Mouse (Mus musculus): Measurements from ENCODE around the gene Cntrob. TPM values are rescaled to one million over a fixed set of nuclear protein-coding genes. Genes with fewer than 3 reads are reported as not detected.
A peak's percentile ranks its signal among the peaks of the same experiment; 100 is the strongest.

Gene Cntrob
- total and polyA plus RNA-seq, 3 experiments = 16.5 to 38.3 TPM; not detected in 1

DNA sequence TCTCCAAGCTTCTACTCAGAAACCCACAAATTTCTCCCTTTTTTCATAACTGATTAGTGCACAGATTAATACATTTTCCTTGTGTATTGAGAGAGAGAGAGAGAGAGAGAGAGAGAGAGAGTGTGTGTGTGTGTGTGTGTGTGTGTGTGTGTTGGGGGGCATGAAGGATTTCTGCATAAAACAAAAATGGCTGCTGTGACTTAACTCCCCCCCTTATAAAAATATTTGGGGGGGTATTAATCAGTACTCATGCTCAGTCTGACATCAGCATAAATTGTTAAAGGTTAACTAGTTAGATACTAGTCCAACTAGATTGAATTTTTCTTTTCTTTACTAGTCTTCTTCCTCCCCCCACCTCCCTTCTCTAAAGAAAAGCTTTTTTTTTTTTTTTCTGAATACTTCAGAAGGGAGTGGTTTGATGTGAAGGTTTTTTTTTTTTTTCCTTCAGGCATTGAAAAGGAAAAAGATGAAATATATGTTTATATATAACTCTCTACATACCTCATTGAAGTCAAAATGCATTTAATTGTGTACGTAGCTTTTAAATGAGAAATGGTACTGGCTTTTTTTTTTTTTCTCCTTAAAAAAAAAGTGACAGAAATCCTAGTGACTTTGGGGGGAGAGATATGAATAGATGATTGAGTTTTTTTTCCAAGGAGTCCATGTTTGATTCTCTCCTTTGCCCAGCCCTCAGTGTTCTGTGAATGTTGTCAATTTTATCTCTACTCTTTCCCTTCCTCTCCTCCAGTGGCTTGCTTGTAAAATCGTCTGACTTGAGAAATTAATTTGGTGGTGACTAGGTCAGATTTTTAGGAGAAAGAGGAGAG is 46.6 kb upstream of the Cntrob start (continued):
- 0 out of 2 replicates have a peak, but pooled peaks have one; percentile 41 for TF ChIP-seq ETS1 (IDR thresholded peaks at IDR 0.05; ENCODE audit: low read depth, low read length)

DNA sequence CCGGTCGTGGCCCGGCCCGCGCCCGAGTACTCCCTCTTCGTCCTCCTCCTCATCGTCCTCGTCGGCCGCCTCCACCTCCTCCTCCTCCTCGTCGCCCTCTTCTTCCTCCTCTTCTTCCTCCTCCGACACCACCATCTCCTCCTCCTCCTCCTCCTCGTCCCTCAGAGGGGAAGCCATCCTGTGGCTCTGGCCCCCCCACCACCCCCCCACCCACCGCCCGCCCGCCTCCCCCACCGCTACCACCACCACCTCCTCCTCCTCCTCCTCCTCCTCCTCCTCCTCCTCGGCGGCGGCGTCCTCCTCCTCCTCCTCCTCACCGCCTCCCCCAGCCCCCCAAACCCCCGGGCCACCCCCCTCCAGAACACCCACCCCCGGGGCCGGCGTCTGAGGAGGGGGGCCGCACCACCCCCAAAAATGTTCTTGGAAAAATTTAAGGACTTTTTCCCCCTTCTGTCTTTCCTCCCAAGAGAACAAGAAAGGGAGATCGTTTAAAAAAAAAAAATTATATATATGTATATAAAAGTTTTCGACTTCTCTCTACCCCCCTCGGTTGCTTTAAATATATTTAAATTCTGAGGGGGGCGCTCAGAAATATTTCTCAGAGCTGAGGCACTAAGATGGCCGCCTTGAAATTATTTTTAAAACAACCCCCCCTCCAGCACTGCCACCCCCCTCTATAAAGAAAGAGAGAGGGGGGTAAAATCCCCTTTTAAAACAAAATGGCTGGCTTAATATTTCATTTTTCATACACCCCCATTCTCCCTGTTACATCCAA is 45.8 kb upstream of the Cntrob start, which contains the start of gene Chd3:
Gene Chd3, minus strand, starts transcription at position 192 of the 775 bp plus-strand sequence.
- peaks cover 0 to 26% of the 10 kb centered on the region in 2 experiments; a peak in 2 of 4 replicates for H3K36me3 ChIP-seq (ENCODE audit: control insufficient read depth in 1 of 2, insufficient read depth in 2 of 2, low read length in 2 of 2)
- H3K4me3 ChIP-seq (ENCODE audit: control insufficient read depth in 1 of 2, insufficient read depth in 1 of 2, low read depth in 2 of 2, low read length in 2 of 2) = peak within 1 kb of the TSS; percentile 63 to 76
- peak; percentile 44 for DNase-seq (ENCODE audit: low read depth, low spot score)
- H3K9me3 ChIP-seq (replicated peaks; ENCODE audit: insufficient read depth, low read length) = no peaks in the 10 kb centered on the region
- H3K27ac ChIP-seq (ENCODE audit: control insufficient read depth, low read depth, low read length) = peak within 1 kb of the TSS; percentile 45
- peaks cover 15% of the 10 kb centered on the region for H3K79me2 ChIP-seq (ENCODE audit: control insufficient read depth, insufficient read depth, low read length, poor library complexity)
- H3K4me1 ChIP-seq (ENCODE audit: control insufficient read depth in 1 of 2, insufficient read depth in 2 of 2, low read length in 2 of 2) = peaks cover 13 to 43% of the 10 kb centered on the region in 2 experiments
- TF ChIP-seq MAZ (IDR thresholded peaks at IDR 0.05; ENCODE audit: low read depth, low read length) (peak; percentile 67), GABPA (IDR thresholded peaks at IDR 0.05; ENCODE audit: low read depth, low read length) (no peak), ZMIZ1 (IDR thresholded peaks at IDR 0.05; ENCODE audit: low read depth, low read length) (0 out of 2 replicates have a peak, but pooled peaks have one; percentile 28), TCF12 (IDR thresholded peaks at IDR 0.05; ENCODE audit: low read depth, low read length) (no peak), SIN3A (IDR thresholded peaks at IDR 0.05; ENCODE audit: low read length) (peak; percentile 2; the same call in 1 of the 2 replicates), ELF1 (IDR thresholded peaks at IDR 0.05; ENCODE audit: low read depth, low read length) (no peak), NELFE (IDR thresholded peaks at IDR 0.05; ENCODE audit: low read depth, low read length) (0 out of 2 replicates have a peak, but pooled peaks have one; percentile 2), CHD1 (IDR thresholded peaks at IDR 0.05; ENCODE audit: low read depth, low read length) (peak; percentile 36; the same call in 1 of the 2 replicates), RCOR1 (IDR thresholded peaks at IDR 0.05; ENCODE audit: low read depth, low read length) (peak; percentile 50; the same call in 1 of the 2 replicates), TBP (IDR thresholded peaks at IDR 0.05; ENCODE audit: low read depth, low read length) (0 out of 2 replicates have a peak, but pooled peaks have one; percentile 20)
- no peaks in the 10 kb centered on the region for H3K27me3 ChIP-seq (ENCODE audit: control insufficient read depth in 1 of 2, insufficient read depth in 2 of 2, low read length in 2 of 2)
- peak within 1 kb of the TSS; percentile 88 for H3K9ac ChIP-seq (ENCODE audit: control insufficient read depth, low read depth, low read length, poor library complexity, severe bottlenecking)

DNA sequence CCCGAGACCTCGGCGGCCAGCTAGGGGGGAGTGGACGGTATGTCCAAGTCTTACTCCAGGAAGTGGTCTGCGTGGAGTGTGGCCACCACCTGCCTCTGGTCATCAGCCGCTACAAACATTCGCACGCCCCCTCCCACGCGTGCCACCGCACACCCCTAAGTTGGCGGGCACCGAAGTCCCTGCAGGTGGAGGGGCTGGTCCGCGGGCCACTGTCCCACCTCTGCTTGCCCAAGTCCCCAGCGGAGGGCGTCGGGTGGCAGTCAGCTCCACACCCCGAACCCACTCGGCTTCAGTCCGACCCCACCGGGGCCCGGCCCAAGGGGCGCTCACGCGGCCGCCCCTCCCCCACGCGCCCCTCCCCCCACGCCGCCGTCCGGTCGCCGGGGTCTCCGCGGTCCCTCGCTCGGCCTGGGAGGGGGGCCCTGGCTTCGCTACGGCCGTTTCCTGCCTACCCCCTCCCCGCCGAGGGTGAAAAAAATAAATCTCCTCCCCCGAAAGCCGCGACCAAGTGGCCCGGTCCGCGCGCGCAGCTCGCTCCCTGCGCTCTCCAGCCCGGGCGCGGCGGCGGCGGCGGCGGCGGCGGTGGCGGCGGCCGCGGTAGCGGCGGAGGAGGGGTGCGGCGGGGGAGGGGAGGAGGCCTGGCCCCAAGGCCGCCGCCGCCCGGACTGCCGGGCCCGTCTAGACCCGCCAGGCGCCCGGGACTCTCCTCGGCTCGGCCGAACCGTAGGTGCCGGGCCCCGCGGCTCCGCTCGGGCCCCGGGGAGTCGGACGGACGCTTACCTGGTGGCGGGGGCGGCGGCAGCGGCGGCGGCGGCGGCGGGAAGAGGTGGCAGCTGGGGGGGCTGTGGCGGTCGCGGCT is 45.0 kb upstream of the Cntrob start:
- peak overlapping the region; percentile 45 for H3K27ac ChIP-seq (ENCODE audit: control insufficient read depth, low read depth, low read length)
- peaks cover 15% of the 10 kb centered on the region for H3K79me2 ChIP-seq (ENCODE audit: control insufficient read depth, insufficient read depth, low read length, poor library complexity)
- H3K27me3 ChIP-seq (ENCODE audit: control insufficient read depth in 1 of 2, insufficient read depth in 2 of 2, low read length in 2 of 2) = no peaks in the 10 kb centered on the region
- H3K9me3 ChIP-seq (replicated peaks; ENCODE audit: insufficient read depth, low read length) = no peaks in the 10 kb centered on the region
- H3K36me3 ChIP-seq (ENCODE audit: control insufficient read depth in 1 of 2, insufficient read depth in 2 of 2, low read length in 2 of 2) = peaks cover 0 to 24% of the 10 kb centered on the region in 2 experiments; a peak in 2 of 4 replicates
- H3K4me3 ChIP-seq (ENCODE audit: control insufficient read depth in 1 of 2, insufficient read depth in 1 of 2, low read depth in 2 of 2, low read length in 2 of 2) = peak overlapping the region; percentile 50 to 76
- DNase-seq (ENCODE audit: low read depth, low spot score) = peak; percentile 49
- H3K9ac ChIP-seq (ENCODE audit: control insufficient read depth, low read depth, low read length, poor library complexity, severe bottlenecking) = peak overlapping the region; percentile 88
- H3K4me1 ChIP-seq (ENCODE audit: control insufficient read depth in 1 of 2, insufficient read depth in 2 of 2, low read length in 2 of 2) = peaks cover 13 to 43% of the 10 kb centered on the region in 2 experiments
- TF ChIP-seq MAFK (IDR thresholded peaks at IDR 0.05; ENCODE audit: borderline replicate concordance, low read depth, low read length) (no peak), SMC3 (IDR thresholded peaks at IDR 0.05; ENCODE audit: low read depth, low read length) (no peak), ZC3H11A (IDR thresholded peaks at IDR 0.05; ENCODE audit: low read depth, low read length) (no peak), ELF1 (IDR thresholded peaks at IDR 0.05; ENCODE audit: low read depth, low read length) (no peak), POLR2AphosphoS2 (IDR thresholded peaks at IDR 0.05; ENCODE audit: low read length) (no peak), TCF12 (IDR thresholded peaks at IDR 0.05; ENCODE audit: low read depth, low read length) (0 out of 2 replicates have a peak, but pooled peaks have one; percentile 4), NRF1 (IDR thresholded peaks at IDR 0.05; ENCODE audit: insufficient read depth, low read depth, low read length, poor library complexity, severe bottlenecking) (peak; percentile 29; the same call in 1 of the 2 replicates), ZMIZ1 (IDR thresholded peaks at IDR 0.05; ENCODE audit: low read depth, low read length) (0 out of 2 replicates have a peak, but pooled peaks have one; percentile 33), TBP (IDR thresholded peaks at IDR 0.05; ENCODE audit: low read depth, low read length) (no peak), USF1 (IDR thresholded peaks at IDR 0.05; ENCODE audit: low read depth, low read length) (no peak), GABPA (IDR thresholded peaks at IDR 0.05; ENCODE audit: low read depth, low read length) (no peak), MXI1 (IDR thresholded peaks at IDR 0.05; ENCODE audit: low read depth, low read length) (no peak), HCFC1 (IDR thresholded peaks at IDR 0.05; ENCODE audit: low read depth, low read length) (no peak), EP300 (IDR thresholded peaks at IDR 0.05; ENCODE audit: low read depth in 1 of 2, low read length in 2 of 2) (no peak), ZKSCAN1 (IDR thresholded peaks at IDR 0.05; ENCODE audit: low read depth, low read length) (no peak), POLR2AphosphoS5 (IDR thresholded peaks at IDR 0.05; ENCODE audit: borderline replicate concordance, low read depth, low read length) (no peak)

All from MEL (cell line).